ENCODE assay signal across 8 mouse cellular contexts in the genomic region with DNA sequence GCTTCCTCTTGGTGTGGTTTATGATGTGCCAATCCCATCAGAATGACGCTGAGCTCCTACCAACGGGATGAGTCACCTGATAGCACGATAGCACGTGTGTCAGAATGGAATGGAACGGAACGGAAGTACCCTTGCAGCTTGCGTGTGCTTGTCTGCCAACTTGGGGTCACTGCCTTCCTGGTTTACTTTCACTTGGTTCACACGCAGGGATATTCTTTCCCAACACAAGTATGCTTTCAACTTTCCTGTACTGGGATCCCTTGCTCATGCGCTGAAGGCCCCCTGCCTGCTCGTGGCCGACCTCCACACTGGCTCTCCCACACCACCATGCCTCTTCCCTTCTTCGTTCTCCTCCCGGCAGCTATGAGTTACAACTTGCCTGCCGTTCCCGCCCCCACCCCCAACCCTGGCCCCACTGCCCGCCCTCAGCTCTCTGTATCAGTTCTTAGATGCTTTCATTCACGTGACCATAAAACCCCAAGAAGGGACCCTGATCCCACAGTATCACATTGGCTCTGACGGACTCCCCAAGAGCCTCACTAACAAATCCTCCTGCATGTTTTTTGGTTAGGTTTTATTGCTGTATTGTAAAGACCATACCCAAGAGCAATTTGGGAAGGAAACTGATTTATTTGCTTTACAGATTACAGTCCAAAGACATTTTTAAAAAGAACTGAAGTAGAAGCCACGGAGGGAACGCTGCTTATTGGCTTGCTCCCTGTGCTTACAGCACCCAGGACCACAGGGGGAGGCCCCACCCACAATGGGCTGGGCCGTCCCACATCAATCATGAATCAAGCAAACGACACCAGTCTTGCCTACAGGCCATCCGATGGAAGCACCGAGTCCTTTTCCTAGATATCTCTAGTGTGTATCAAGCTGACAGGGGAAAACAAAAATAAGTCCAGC. TPM values are rescaled to one million over a fixed set of nuclear protein-coding genes. Genes with fewer than 3 reads are reported as not detected.
DNase-seq lines count a peak whose midpoint lies in the region; ATAC-seq lines count a peak whose summit lies in the region.

No protein-coding gene starts in this region.

- peaks cover 23% of the 10 kb centered on the region for H3K36me3 ChIP-seq in heart, embryonic 14.5 days (ENCODE audit: control insufficient read depth, insufficient read depth, low read length)
- H3K36me3 ChIP-seq in splenic B cell, adult 2 months (ENCODE audit: control insufficient read depth, insufficient read depth, low read length, poor library complexity, severe bottlenecking) = peaks cover 4% of the 10 kb centered on the region

- H3K4me2 ChIP-seq in heart, embryonic 14.5 days (ENCODE audit: low read length) = peak overlapping the region; percentile 70

- DNase-seq in gastrocnemius, postnatal 25 days = peak; percentile 51
- DNase-seq in gastrocnemius, adult 8-10 months (ENCODE audit: low spot score in 2 of 2) = no peak
- DNase-seq in embryo, embryonic 10.5 days (ENCODE audit: low spot score) = peak; percentile 59
- DNase-seq in kidney, postnatal 25 days = peak; percentile 41 to 77
- peak; percentile 80 for DNase-seq in splenic B cell, adult 2 months (ENCODE audit: low read depth, low spot score)
- DNase-seq in cerebellum, postnatal 25 days = no peak

- no peaks in the 10 kb centered on the region for H3K27me3 ChIP-seq in heart, embryonic 14.5 days (ENCODE audit: control insufficient read depth, insufficient read depth, low read length)
- H3K27me3 ChIP-seq in splenic B cell, adult 2 months (ENCODE audit: control insufficient read depth, insufficient read depth, low read length, poor library complexity, severe bottlenecking) = no peaks in the 10 kb centered on the region

- H3K27ac ChIP-seq in heart, embryonic 14.5 days (replicated peaks in 1 of 2; ENCODE audit: control insufficient read depth in 1 of 2, insufficient read depth in 1 of 2, low read depth in 2 of 2, low read length in 2 of 2) = peak overlapping the region in 1 of 2 experiments; percentile 78; a peak in 2 of 4 replicates

- H3K4me3 ChIP-seq in heart, embryonic 14.5 days (ENCODE audit: control insufficient read depth in 1 of 2, insufficient read depth in 1 of 2, low read depth in 1 of 2, low read length in 2 of 2) = peak overlapping the region; percentile 5 to 86

- H3K9me3 ChIP-seq in heart, embryonic 14.5 days (ENCODE audit: control insufficient read depth, low read length) = no peaks in the 10 kb centered on the region

- WGBS in heart, embryonic 14.5 days = 18% methylated on average over 24 of the region's 24 CpGs

- peaks cover 6 to 13% of the 10 kb centered on the region in 2 experiments; a peak in 3 of 4 replicates for H3K4me1 ChIP-seq in heart, embryonic 14.5 days (ENCODE audit: control insufficient read depth in 2 of 2, insufficient read depth in 2 of 2, low read length in 2 of 2)

- peak overlapping the region; percentile 54; the same call in 1 of the 2 replicates for H3K9ac ChIP-seq in heart, embryonic 14.5 days (ENCODE audit: low read length)

- 0 out of 2 replicates have a peak, but pooled peaks have one; percentile 39 for ATAC-seq in heart, embryonic 14.5 days (ENCODE audit: insufficient number of reproducible peaks, insufficient read depth, low FRiP score, low read depth)
- peak; percentile 80 for ATAC-seq in megakaryocyte progenitor cell, adult 5-6 weeks (replicated peaks; ENCODE audit: poor library complexity)

RNA-seq across cellular contexts. Expression of gene Tfip11, which starts 1.3 kb away (rescaled TPM):
- 10 to 100 TPM; 10.6 to 10.7 TPM for total RNA-seq in gastrocnemius, postnatal 25 days (2021)
- 10 to 100 TPM; 11.9 to 14.7 (median 14.2) TPM for total RNA-seq in gastrocnemius, adult 8-10 months (2022)
- 12.6 and 13.4 TPM in 2 replicates for polyA plus RNA-seq in heart, embryonic 14.5 days (2014; fragmentation: Nextera tagmentation; extraction: Ambion mirVana)
- total RNA-seq in megakaryocyte progenitor cell, adult 5-6 weeks (2015) = 12.9 and 16.2 TPM in 2 replicates
- total RNA-seq in megakaryocyte progenitor cell, adult 5-6 weeks (2017) = 12.9 and 20.1 TPM in 2 replicates

RNA-seq across cellular contexts. Expression of gene Srrd, which starts 17.9 kb away (rescaled TPM):
- total RNA-seq in gastrocnemius, postnatal 25 days (2021) = 1 to 10 TPM; 2.4 to 2.7 TPM
- total RNA-seq in gastrocnemius, adult 8-10 months (2022) = 1 to 10 TPM; 3.8 to 7.2 (median 5.1) TPM
- 25.4 and 25.9 TPM in 2 replicates for polyA plus RNA-seq in heart, embryonic 14.5 days (2014; fragmentation: Nextera tagmentation; extraction: Ambion mirVana)
- 33.7 and 40.2 TPM in 2 replicates for total RNA-seq in megakaryocyte progenitor cell, adult 5-6 weeks (2015)
- 15.1 and 18.5 TPM in 2 replicates for total RNA-seq in megakaryocyte progenitor cell, adult 5-6 weeks (2017)

RNA-seq across cellular contexts. Expression of gene Hps4, which starts 18.0 kb away (rescaled TPM):
- 1 to 10 TPM; 3.8 to 4.5 TPM for total RNA-seq in gastrocnemius, postnatal 25 days (2021)
- total RNA-seq in gastrocnemius, adult 8-10 months (2022) = 1 to 10 TPM; 4.5 to 7.3 (median 5.5) TPM
- 14.9 and 18.5 TPM in 2 replicates for polyA plus RNA-seq in heart, embryonic 14.5 days (2014; fragmentation: Nextera tagmentation; extraction: Ambion mirVana)
- total RNA-seq in megakaryocyte progenitor cell, adult 5-6 weeks (2015) = 15.1 and 15.9 TPM in 2 replicates
- 12.8 and 17.6 TPM in 2 replicates for total RNA-seq in megakaryocyte progenitor cell, adult 5-6 weeks (2017)

RNA-seq across cellular contexts. Expression of gene Gm6583, which starts 30.9 kb away (rescaled TPM):
- not detected for total RNA-seq in gastrocnemius, postnatal 25 days (2021)
- not detected for total RNA-seq in gastrocnemius, adult 8-10 months (2022)
- polyA plus RNA-seq in heart, embryonic 14.5 days (2014; fragmentation: Nextera tagmentation; extraction: Ambion mirVana) = not detected in 2 replicates
- total RNA-seq in megakaryocyte progenitor cell, adult 5-6 weeks (2015) = not detected in 2 replicates
- total RNA-seq in megakaryocyte progenitor cell, adult 5-6 weeks (2017) = not detected in 2 replicates

RNA-seq across cellular contexts. Expression of gene Tpst2, which starts 48.4 kb away (rescaled TPM):
- 10 to 100 TPM; 16.8 to 17.8 TPM for total RNA-seq in gastrocnemius, postnatal 25 days (2021)
- total RNA-seq in gastrocnemius, adult 8-10 months (2022) = 10 to 100 TPM; 13.4 to 17.6 (median 16.0) TPM
- 39.0 and 45.9 TPM in 2 replicates for polyA plus RNA-seq in heart, embryonic 14.5 days (2014; fragmentation: Nextera tagmentation; extraction: Ambion mirVana)
- total RNA-seq in megakaryocyte progenitor cell, adult 5-6 weeks (2015) = 22.6 and 29.6 TPM in 2 replicates
- 31.4 and 45.3 TPM in 2 replicates for total RNA-seq in megakaryocyte progenitor cell, adult 5-6 weeks (2017)

Comparison
In these comparisons a context has a peak if more than half of its experiments do, and no peak if none do; other contexts are left out.
1. DNase-seq: peak in gastrocnemius, postnatal 25 days (single experiment), embryo, embryonic 10.5 days (single experiment), kidney, postnatal 25 days (2 of 2) and splenic B cell, adult 2 months (single experiment); none in gastrocnemius, adult 8-10 months (0 of 2) and cerebellum, postnatal 25 days (0 of 2).